Mouse (Mus musculus): Measurements from ENCODE around the gene Hoxd4.

The Hoxd4 gene

GRCm38 (mm10) chr2:74727640-74728302 is 16.0 kb downstream of the Hoxd4 start:
- no peak for DNase-seq (ENCODE audit: low spot score)

DNA sequence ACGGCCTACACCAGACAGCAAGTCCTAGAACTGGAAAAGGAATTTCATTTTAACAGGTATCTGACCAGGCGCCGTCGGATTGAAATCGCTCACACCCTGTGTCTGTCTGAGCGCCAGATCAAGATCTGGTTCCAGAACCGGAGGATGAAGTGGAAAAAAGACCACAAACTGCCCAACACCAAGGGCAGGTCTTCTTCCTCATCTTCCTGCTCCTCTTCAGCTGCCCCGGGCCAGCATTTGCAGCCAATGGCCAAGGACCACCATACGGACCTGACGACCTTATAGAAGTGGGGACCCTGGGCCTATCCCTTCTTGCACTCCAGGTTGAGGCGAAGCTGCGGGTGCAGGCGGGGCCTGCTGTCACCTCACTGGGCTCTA is 16.6 kb downstream of the Hoxd4 start:
- no peak for DNase-seq (ENCODE audit: low spot score)

GRCm38 (mm10) chr2:74730331-74730730 is 18.6 kb downstream of the Hoxd4 start:
- no peak for DNase-seq (ENCODE audit: low spot score)

- no peak for DNase-seq (ENCODE audit: low spot score)
Observed at GRCm38 (mm10) chr2:74731055-74731454, 19.3 kb downstream of the Hoxd4 start.

DNA sequence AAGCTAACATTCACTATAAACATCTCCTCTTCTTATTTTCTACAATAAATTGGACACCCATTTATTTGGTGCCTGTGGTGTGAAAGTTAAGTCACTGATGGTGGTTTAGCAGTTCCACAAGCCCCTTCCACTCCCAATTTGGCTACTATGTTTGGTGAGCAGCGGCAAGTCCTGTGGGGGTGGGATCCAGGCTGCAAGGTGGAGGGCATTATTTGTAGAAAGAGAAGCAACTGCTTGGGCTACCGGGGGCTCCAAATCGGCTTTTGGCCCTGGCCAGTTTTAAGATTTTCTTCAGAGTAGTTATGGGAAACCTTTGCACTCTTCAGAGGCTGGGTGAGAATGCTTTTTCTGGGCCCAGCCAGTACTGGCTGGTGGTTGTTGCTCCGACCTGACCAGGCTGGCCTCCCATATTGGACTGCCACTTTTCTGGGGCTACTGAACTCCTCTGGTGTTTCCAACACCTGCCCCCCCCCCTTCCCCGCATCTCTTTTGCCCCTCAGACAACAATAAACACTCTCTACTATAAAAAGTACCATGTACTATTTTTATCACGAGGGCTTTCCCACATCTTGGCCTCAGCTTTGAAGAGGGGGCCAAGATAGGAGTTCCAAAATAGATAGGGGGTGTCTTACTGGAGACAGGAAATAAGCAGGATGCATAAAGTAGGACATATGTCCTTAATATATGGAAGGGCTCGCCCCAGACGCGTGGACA is 20.2 kb downstream of the Hoxd4 start:
- no peak for DNase-seq (ENCODE audit: low spot score)

DNA sequence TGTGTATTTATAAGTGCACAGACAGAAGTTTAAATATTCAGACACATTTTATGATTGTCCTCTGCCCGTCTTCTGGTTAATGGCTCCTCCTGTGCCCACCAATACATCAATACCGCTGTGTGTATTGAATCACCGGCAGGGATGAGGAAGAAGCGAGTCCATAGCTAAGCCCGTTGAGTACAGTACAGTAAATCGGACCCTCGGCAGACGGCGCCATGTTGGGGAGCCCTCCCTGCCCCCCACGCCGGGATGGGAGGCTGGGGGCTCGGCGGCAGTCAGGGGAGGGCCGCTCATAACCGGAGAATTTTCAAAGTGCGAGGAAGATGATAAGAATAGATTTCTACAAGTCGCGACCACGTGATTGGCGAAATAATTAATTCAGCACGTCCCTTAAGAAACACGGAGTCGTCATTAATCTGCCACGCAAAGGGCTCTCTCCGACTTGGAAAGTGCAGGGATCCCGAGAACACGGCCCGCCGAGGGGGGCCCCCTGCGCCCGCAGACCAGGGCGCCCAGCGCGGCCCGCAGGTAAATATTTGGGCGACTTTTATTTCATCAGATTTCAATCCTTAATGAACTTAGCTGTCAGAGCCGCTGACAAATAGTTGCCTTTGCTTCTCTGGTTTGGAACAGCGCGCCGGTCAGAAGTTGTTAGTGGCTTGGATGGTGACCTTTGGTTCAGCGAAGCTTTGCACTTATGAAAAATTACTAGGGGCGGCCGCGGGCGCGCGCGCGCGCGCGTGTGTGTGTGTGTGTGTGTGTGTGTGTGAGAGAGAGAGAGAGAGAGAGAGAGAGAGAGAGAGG is 21.0 kb downstream of the Hoxd4 start:
- no peak for DNase-seq (ENCODE audit: low spot score)

GRCm38 (mm10) chr2:74733317-74733661 is 21.6 kb downstream of the Hoxd4 start:
- DNase-seq (ENCODE audit: low spot score) = no peak

- no peak for DNase-seq (ENCODE audit: low spot score)
Observed at GRCm38 (mm10) chr2:74733765-74734164, 22.0 kb downstream of the Hoxd4 start.

GRCm38 (mm10) chr2:74734451-74734850 is 22.7 kb downstream of the Hoxd4 start:
- no peak for DNase-seq (ENCODE audit: low spot score)

DNA sequence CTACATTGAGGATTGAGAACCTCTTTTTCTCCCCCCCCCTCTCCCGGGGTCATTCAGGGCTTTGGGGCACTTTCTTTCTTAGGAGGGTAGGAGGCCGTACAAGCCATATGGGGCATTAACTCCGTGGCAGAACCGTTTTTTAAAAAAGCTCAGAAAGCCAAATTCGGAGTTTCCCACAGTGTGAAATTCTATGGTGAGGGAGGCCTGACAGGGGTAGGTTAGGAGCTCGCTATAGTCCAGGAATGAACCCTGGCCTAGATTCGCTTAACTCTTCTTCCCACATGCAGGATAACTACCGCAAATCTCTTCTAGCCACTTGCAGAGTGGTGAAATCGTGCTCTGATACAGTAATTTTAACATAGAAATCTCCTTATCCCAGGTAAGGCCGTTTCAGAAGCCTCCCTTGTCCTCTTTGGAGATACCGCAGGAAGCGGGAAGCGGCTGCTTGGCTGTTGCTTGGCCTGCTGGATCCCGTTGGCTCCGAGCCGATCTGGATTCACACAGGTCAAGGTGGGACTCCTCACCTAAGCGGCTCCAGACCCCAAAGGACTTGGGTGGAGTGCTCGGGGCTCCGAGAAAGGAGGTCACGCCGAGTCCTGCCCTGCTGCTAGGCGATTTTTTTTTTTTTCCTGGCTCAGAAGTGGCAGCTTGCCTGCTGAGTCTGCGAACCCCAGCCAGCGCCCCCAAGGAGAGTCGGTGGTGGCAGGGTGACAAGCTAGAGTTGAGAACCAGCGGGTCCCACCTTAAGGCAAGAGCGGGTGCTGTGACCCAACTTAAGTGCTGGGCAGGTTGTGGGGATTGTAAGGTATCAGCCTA is 23.5 kb downstream of the Hoxd4 start:
- DNase-seq (ENCODE audit: low spot score) = no peak

DNA sequence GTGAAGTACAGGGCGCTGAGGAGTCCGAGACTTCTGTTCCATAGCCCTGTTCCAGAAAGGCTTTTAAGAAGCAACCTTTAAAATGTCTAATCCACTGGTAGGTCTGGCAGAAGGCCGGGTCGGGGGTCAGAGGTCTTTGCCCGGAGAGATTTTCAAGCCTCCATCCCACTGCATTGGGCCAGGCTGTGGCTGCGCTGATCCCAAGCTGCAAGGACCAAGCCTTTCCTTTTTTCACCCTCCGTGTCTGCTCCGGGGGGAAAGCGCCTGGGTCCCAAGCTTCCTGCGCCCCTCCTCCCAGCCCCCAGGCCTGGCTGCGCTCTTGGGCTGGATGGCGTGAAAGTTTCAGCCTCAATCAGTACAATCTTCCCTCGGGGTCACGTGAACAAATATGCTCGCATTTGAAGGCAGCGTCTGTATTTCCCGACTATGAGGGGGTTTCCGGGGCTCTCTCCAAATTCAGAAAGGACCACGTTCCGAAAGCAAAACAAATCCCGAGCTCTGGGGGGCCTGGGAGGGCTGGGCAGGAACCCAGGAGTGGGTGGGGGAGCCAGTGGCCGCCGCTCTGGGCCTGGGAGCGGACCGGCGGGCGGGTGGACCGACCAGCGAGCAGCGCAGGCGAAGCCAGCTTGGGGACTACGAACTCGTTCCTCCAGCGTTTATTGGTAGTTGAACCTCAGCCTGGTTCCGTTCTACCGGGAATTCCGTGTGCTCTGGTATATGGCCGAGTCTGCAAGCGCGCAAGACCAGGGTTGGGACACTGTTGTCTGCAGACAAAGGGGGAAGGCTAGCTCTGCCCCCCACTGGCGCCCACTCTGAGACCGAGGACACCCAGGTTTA is 24.3 kb downstream of the Hoxd4 start:
- no peak for DNase-seq (ENCODE audit: low spot score)

DNA sequence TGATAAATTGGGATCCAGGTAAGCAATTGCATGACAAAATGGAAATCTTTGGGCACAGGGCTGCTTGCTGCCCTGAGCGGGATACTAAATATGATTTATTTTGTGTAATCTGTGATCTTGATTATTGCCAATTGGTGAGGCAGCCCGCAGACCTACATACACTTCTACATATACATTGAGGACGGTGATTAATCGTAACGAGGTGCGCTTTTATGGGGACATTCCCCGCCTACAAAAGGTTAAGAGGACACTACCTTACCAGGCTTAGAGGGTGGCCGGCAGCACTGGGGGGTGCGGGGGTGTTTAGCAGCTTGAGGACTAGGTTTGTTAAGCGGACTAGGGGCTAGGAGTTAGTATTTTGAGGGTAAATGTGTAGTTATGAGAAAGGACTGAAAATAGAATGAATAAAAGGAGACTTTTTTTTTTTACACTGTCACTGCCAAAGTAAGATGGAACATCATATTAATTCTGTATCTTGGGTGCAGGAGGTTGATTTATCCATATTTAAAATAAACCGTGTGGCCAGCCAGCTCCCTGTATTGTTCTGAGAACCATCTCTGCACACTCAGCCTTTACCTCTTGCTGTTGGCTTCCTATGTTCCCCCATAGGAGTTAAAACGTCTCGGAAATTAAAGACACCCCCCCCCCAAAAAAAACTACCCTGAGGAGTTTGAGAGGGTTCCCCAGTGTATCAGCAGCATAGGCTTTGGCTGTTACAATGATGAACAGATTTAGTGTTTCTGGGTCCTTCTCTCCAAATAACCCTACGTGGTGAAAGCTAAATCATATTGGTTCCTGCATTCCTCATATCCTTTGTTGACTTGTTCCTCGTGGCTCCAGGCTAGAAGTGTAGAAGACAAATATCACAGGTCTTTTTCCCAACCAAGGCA is 25.2 kb downstream of the Hoxd4 start:
- DNase-seq (ENCODE audit: low spot score) = no peak

GRCm38 (mm10) chr2:74737578-74738070 is 25.9 kb downstream of the Hoxd4 start:
- DNase-seq (ENCODE audit: low spot score) = no peak

GRCm38 (mm10) chr2:74738623-74739475 is 27.1 kb downstream of the Hoxd4 start:
- DNase-seq (ENCODE audit: low spot score) = no peak

GRCm38 (mm10) chr2:74739476-74739800 is 27.7 kb downstream of the Hoxd4 start:
- no peak for DNase-seq (ENCODE audit: low spot score)

DNA sequence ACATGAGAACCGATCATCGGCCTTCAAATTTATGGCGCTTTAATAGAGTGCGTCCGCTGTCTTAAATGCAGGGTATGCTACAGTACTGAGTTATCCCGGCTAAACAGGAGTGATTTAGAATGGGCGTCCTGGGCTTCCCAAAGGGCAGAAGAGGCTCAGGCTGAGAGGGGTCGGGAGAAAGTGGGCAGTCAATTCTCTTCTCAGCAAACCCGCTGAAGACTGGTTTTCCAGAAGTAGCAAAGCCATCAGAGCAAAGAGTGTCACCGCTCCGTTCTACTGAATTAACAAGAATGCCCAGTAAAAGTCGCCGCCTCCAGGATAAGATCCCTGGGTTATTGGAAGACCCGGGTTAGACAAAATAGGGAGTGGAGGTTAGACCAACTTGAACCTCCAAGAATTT is 28.1 kb downstream of the Hoxd4 start:
- DNase-seq (ENCODE audit: low spot score) = no peak

DNA sequence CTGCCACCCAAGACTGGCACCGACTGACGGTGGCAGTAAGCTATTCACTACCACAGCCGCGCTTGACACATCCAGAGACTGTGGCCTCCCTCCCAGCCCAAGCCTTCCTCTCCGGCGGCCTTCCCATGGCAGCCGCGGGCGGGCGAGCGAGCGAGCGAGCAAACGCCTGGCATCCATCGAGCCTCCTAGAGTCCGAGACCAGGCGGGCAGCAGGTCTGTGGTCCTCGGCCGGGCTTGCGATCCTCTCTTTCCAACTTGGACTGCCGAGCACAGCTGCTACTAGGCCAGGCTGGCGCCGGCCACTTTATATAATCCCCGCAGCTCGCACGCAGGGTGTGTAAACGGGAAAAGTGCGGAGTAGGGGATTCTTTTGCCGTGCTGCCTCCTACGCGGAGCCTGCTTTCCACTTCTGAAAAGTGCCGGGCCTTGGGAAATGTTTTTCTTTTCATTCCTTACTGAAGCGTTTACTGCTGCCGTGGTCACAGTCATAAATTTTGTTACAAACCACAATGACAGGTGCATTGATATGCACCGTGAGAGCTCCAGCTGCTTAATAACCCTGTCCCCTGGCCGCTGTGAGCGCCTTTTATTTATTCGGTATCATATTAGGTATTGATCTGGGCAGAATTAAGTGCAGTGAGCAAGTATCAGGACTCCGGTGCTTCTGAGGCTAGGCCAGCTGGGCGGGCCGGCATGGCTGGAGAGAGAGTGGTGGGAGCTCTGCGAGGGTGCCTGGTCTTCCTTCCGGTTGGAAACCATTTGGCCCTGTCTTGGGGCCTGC is 28.8 kb downstream of the Hoxd4 start:
- DNase-seq (ENCODE audit: low spot score) = no peak

GRCm38 (mm10) chr2:74741252-74741978 is 29.7 kb downstream of the Hoxd4 start:
- DNase-seq (ENCODE audit: low spot score) = no peak
